Mouse (Mus musculus): ENCODE measurements around the gene Gli1. TPM values are rescaled to one million over a fixed set of nuclear protein-coding genes. Genes with fewer than 3 reads are reported as not detected.

Gene Gli1
- polyA plus RNA-seq (2012; rRNA removed): 1.7 and 3.0 TPM in 2 replicates

- Histone ChIP-seq H3K36me3 (ENCODE audit: control insufficient read depth, insufficient read depth, low read length) (no peaks in the 10 kb centered on the region), H3K4me3 (ENCODE audit: insufficient read depth, low read depth, low read length) (peak within 1 kb of the TSS; percentile 39), H3K4me1 (ENCODE audit: control insufficient read depth, insufficient read depth, low read length) (peaks cover 3% of the 10 kb centered on the region), H3K27ac (ENCODE audit: insufficient read depth, low read depth, low read length) (no peak within 1 kb of the TSS), H3K27me3 (replicated peaks; ENCODE audit: control insufficient read depth, insufficient read depth, low read length) (peaks cover 3% of the 10 kb centered on the region; the same call in 1 of the 2 replicates)
- DNase-seq: peak; percentile 84
- peak; percentile 92 for TF ChIP-seq CTCF (conservative IDR thresholded peaks at IDR 0.05; ENCODE audit: insufficient read depth, insufficient read length, low read depth, low read length)
- TF ChIP-seq POLR2A (IDR thresholded peaks at IDR 0.05; ENCODE audit: low read depth, low read length): no peak
- under 1% methylated on average over 27 of the region's 29 CpGs for WGBS
Observed at GRCm38 (mm10) chr10:127341891-127342639, at the start of gene Gli1. Gene Gli1 (minus strand): TSS chr10:127341974.

- H3K27me3 ChIP-seq (replicated peaks; ENCODE audit: control insufficient read depth, insufficient read depth, low read length): no peaks in the 10 kb centered on the region
- H3K27ac ChIP-seq (ENCODE audit: insufficient read depth, low read depth, low read length): no peak overlapping the region
- no peaks in the 10 kb centered on the region for H3K36me3 ChIP-seq (ENCODE audit: control insufficient read depth, insufficient read depth, low read length)
- TF ChIP-seq CTCF (conservative IDR thresholded peaks at IDR 0.05; ENCODE audit: insufficient read depth, insufficient read length, low read depth, low read length) (no peak), POLR2A (IDR thresholded peaks at IDR 0.05; ENCODE audit: low read depth, low read length) (no peak)
- H3K4me3 ChIP-seq (ENCODE audit: insufficient read depth, low read depth, low read length): no peak overlapping the region; the same call in 1 of the 2 replicates
- DNase-seq: no peak
- H3K4me1 ChIP-seq (ENCODE audit: control insufficient read depth, insufficient read depth, low read length): peaks cover 15% of the 10 kb centered on the region
- 43% methylated on average over 2 of the region's 2 CpGs for WGBS
Observed at GRCm38 (mm10) chr10:127381743-127382134, 40.0 kb upstream of the Gli1 start.

- peak; percentile 72 for DNase-seq
- Histone ChIP-seq H3K36me3 (ENCODE audit: control insufficient read depth, insufficient read depth, low read length) (no peaks in the 10 kb centered on the region), H3K27ac (ENCODE audit: insufficient read depth, low read depth, low read length) (peak overlapping the region; percentile 69; the same call in 1 of the 2 replicates), H3K27me3 (replicated peaks; ENCODE audit: control insufficient read depth, insufficient read depth, low read length) (no peaks in the 10 kb centered on the region), H3K4me1 (ENCODE audit: control insufficient read depth, insufficient read depth, low read length) (peaks cover 15% of the 10 kb centered on the region), H3K4me3 (ENCODE audit: insufficient read depth, low read depth, low read length) (peak overlapping the region; percentile 92)
- TF ChIP-seq CTCF (conservative IDR thresholded peaks at IDR 0.05; ENCODE audit: insufficient read depth, insufficient read length, low read depth, low read length): no peak
- TF ChIP-seq POLR2A (IDR thresholded peaks at IDR 0.05; ENCODE audit: low read depth, low read length): no peak
- WGBS: 10% methylated on average over 50 of the region's 79 CpGs
Observed at GRCm38 (mm10) chr10:127380767-127381742, 39.3 kb upstream of the Gli1 start.

- under 1% methylated on average over 53 of the region's 53 CpGs for WGBS
- peak within 1 kb of the TSS; percentile 86 for H3K27ac ChIP-seq (ENCODE audit: insufficient read depth, low read depth, low read length)
Observed at GRCm38 (mm10) chr10:127380251-127380691, 38.5 kb upstream of the Gli1 start, which contains the start of gene R3hdm2. Gene R3hdm2 (plus strand): TSS chr10:127380327.

GRCm38 (mm10) chr10:127379654-127380053 lies 37.9 kb upstream of the Gli1 start:
- H3K27me3 ChIP-seq (replicated peaks; ENCODE audit: control insufficient read depth, insufficient read depth, low read length): no peaks in the 10 kb centered on the region
- no peaks in the 10 kb centered on the region for H3K36me3 ChIP-seq (ENCODE audit: control insufficient read depth, insufficient read depth, low read length)
- peak overlapping the region; percentile 86; the same call in 1 of the 2 replicates for H3K27ac ChIP-seq (ENCODE audit: insufficient read depth, low read depth, low read length)
- TF ChIP-seq POLR2A (IDR thresholded peaks at IDR 0.05; ENCODE audit: low read depth, low read length) (no peak), CTCF (conservative IDR thresholded peaks at IDR 0.05; ENCODE audit: insufficient read depth, insufficient read length, low read depth, low read length) (no peak)
- H3K4me3 ChIP-seq (ENCODE audit: insufficient read depth, low read depth, low read length): peak overlapping the region; percentile 92
- peaks cover 7% of the 10 kb centered on the region for H3K4me1 ChIP-seq (ENCODE audit: control insufficient read depth, insufficient read depth, low read length)
- 77% methylated on average over 8 of the region's 8 CpGs for WGBS
- no peak for DNase-seq

More at GRCm38 (mm10) chr10:127380251-127380691, 38.5 kb upstream of the Gli1 start, which contains the start of gene R3hdm2:
- no peaks in the 10 kb centered on the region for H3K36me3 ChIP-seq (ENCODE audit: control insufficient read depth, insufficient read depth, low read length)
- H3K4me3 ChIP-seq (ENCODE audit: insufficient read depth, low read depth, low read length): peak within 1 kb of the TSS; percentile 92
- H3K27me3 ChIP-seq (replicated peaks; ENCODE audit: control insufficient read depth, insufficient read depth, low read length): no peaks in the 10 kb centered on the region
- DNase-seq: peak; percentile 95
- no peak for TF ChIP-seq POLR2A (IDR thresholded peaks at IDR 0.05; ENCODE audit: low read depth, low read length)
- no peak for TF ChIP-seq CTCF (conservative IDR thresholded peaks at IDR 0.05; ENCODE audit: insufficient read depth, insufficient read length, low read depth, low read length)
- H3K4me1 ChIP-seq (ENCODE audit: control insufficient read depth, insufficient read depth, low read length): peaks cover 10% of the 10 kb centered on the region

- H3K36me3 ChIP-seq (ENCODE audit: control insufficient read depth, insufficient read depth, low read length): no peaks in the 10 kb centered on the region
- WGBS: 66% methylated on average over 3 of the region's 3 CpGs
- H3K27me3 ChIP-seq (replicated peaks; ENCODE audit: control insufficient read depth, insufficient read depth, low read length): no peaks in the 10 kb centered on the region
- DNase-seq: no peak
- no peak overlapping the region for H3K27ac ChIP-seq (ENCODE audit: insufficient read depth, low read depth, low read length)
- no peak for TF ChIP-seq CTCF (conservative IDR thresholded peaks at IDR 0.05; ENCODE audit: insufficient read depth, insufficient read length, low read depth, low read length)
- no peak for TF ChIP-seq POLR2A (IDR thresholded peaks at IDR 0.05; ENCODE audit: low read depth, low read length)
- peaks cover 7% of the 10 kb centered on the region; the same call in 1 of the 2 replicates for H3K4me1 ChIP-seq (ENCODE audit: control insufficient read depth, insufficient read depth, low read length)
- no peak overlapping the region for H3K4me3 ChIP-seq (ENCODE audit: insufficient read depth, low read depth, low read length)
Observed at GRCm38 (mm10) chr10:127377700-127378099, 35.9 kb upstream of the Gli1 start.

Measured in kidney, adult 2 months (tissue).